Mouse (Mus musculus) G1E (cell line): ENCODE measurements around the gene Pigg.

Experiments
- CTCF ChIP-seq: IDR thresholded peaks from 2 replicates; pipeline ENCODE4 v1.5.1; 2012; ENCODE audit warnings: low read depth, low read length, inconsistent platforms, mixed read lengths
- GATA1 ChIP-seq: IDR thresholded peaks from 2 replicates; pipeline ENCODE4 v1.6.1; 2012; ENCODE audit warnings: borderline replicate concordance, low read length, inconsistent platforms, mixed read lengths
- POLR2AphosphoS5 ChIP-seq: IDR thresholded peaks from 2 replicates; pipeline ENCODE4 v1.6.1; 2012; ENCODE audit warnings: low read depth, low read length, inconsistent platforms; ENCODE audit not compliant: insufficient replicate concordance
- TAL1 ChIP-seq: conservative IDR thresholded peaks from 2 replicates; pipeline ENCODE4 v1.6.1; 2012; ENCODE audit warnings: low read depth, low read length, inconsistent platforms, mixed read lengths

DNA sequence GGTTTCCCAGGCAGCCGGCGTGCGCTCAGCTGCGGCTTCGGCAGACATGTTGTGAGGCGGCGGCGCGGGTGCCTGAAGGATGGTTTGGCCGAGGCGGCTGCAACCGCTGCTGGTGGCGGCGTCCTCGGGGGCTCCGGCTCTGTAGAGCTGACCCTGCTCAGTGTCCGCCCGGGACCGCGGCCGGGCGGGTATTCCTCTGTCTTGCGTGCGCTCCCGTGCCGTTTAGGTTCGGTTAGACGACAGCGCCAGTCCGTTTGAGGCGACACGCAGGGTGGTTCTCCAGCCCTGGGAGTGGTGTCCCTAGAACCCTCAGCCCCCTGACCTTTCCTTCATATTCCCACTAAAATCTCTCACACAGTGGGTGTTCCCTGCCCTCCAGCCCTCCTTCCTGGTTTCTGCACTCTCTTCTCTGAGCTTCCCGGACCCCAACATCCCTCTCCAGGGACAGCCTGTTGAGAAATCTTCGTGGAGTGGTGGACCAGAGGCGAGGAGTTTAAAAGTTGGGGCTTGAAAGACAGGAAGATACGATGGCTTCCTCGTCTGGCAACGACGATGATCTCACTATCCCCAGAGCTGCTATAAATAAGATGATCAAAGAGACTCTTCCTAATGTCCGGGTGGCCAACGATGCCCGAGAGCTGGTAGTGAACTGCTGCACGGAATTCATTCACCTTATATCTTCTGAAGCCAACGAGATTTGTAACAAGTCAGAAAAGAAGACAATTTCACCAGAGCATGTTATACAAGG is 43.2 kb upstream of the Pigg start:
- no peak for TF ChIP-seq CTCF
- no peak for TF ChIP-seq GATA1
- no peak for TF ChIP-seq POLR2AphosphoS5
- no peak for TF ChIP-seq TAL1
